Mouse (Mus musculus): ENCODE data around the gene Nrbf2.

DNA sequence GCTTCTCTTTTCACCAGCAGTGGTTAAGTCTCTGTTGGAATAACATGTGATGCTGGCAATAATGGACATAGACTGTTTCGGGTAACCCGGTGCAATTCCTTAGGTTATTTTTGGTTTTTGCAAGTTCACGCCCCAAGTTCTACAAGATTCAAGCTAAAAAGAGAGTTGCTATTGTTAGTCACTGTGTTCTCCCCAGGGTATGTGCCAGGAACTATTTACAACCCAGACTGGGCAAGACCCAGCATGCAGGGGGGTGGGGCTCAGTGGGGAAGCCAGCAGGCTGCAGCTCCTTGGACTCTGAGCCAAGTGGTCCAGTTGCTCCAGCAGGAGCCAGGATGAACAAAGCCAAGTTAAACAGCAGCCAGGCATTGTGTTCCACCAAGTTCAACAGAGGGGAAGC is 2.8 kb upstream of the Nrbf2 start:
- TF ChIP-seq CTCF (conservative IDR thresholded peaks at IDR 0.05; ENCODE audit: insufficient read depth, insufficient read length, low read depth, low read length): no peak
- no peak for TF ChIP-seq POLR2A (IDR thresholded peaks at IDR 0.05; ENCODE audit: low read depth, low read length)

Data from kidney, adult 2 months (tissue).